Mouse (Mus musculus): ENCODE results near the gene Ascc1.

GRCm38 (mm10) chr10:60128287-60128686 lies 125.7 kb downstream of the Ascc1 start:
- TF ChIP-seq CTCF (IDR thresholded peaks at IDR 0.05; ENCODE audit: borderline replicate concordance, control insufficient read depth, extremely low read depth, insufficient read depth, low read length, poor library complexity), result no peak
- TF ChIP-seq POLR2A (IDR thresholded peaks at IDR 0.05; ENCODE audit: control insufficient read depth, extremely low read depth, insufficient read depth, low read length, poor library complexity), result no peak

All from thymus, adult 2 months (tissue).